Mouse (Mus musculus): ENCODE results near the gene Sap30bp. TPM values are rescaled to one million over a fixed set of nuclear protein-coding genes. Genes with fewer than 3 reads are reported as not detected.

Gene Sap30bp
- total and polyA plus RNA-seq, 3 experiments, result 49.1 to 69.2 TPM; not detected in 1

GRCm38 (mm10) chr11:115945247-115945646 is 12.2 kb downstream of the Sap30bp start:
- no peak overlapping the region for H3K9ac ChIP-seq (ENCODE audit: control insufficient read depth, low read depth, low read length, poor library complexity, severe bottlenecking)
- peaks cover 0 to 2% of the 10 kb centered on the region in 2 experiments; a peak in 1 of 4 replicates for H3K36me3 ChIP-seq (ENCODE audit: control insufficient read depth in 1 of 2, insufficient read depth in 2 of 2, low read length in 2 of 2)
- H3K4me3 ChIP-seq (ENCODE audit: control insufficient read depth in 1 of 2, insufficient read depth in 1 of 2, low read depth in 2 of 2, low read length in 2 of 2), result no peak overlapping the region
- H3K27ac ChIP-seq (ENCODE audit: control insufficient read depth, low read depth, low read length), result no peak overlapping the region
- no peaks in the 10 kb centered on the region for H3K27me3 ChIP-seq (ENCODE audit: control insufficient read depth in 1 of 2, insufficient read depth in 2 of 2, low read length in 2 of 2)
- TF ChIP-seq USF1 (IDR thresholded peaks at IDR 0.05; ENCODE audit: low read depth, low read length) (no peak), E2F4 (IDR thresholded peaks at IDR 0.05; ENCODE audit: borderline replicate concordance, low read depth, low read length) (no peak), UBTF (IDR thresholded peaks at IDR 0.05; ENCODE audit: borderline replicate concordance, insufficient read depth, low read depth, low read length) (no peak), POLR2AphosphoS5 (IDR thresholded peaks at IDR 0.05; ENCODE audit: borderline replicate concordance, low read depth, low read length) (no peak), ZC3H11A (IDR thresholded peaks at IDR 0.05; ENCODE audit: low read depth, low read length) (no peak), KAT2A (conservative IDR thresholded peaks at IDR 0.05; ENCODE audit: low read depth, low read length) (no peak), ETS1 (IDR thresholded peaks at IDR 0.05; ENCODE audit: low read depth, low read length) (no peak)
- H3K79me2 ChIP-seq (ENCODE audit: control insufficient read depth, insufficient read depth, low read length, poor library complexity), result no peaks in the 10 kb centered on the region
- no peak for DNase-seq (ENCODE audit: low read depth, low spot score)
- no peaks in the 10 kb centered on the region for H3K4me1 ChIP-seq (ENCODE audit: control insufficient read depth in 1 of 2, insufficient read depth in 2 of 2, low read length in 2 of 2)
- H3K9me3 ChIP-seq (replicated peaks; ENCODE audit: insufficient read depth, low read length), result no peaks in the 10 kb centered on the region

- DNase-seq (ENCODE audit: low read depth, low spot score), result no peak
- no peak overlapping the region for H3K4me3 ChIP-seq (ENCODE audit: control insufficient read depth in 1 of 2, insufficient read depth in 1 of 2, low read depth in 2 of 2, low read length in 2 of 2)
- no peaks in the 10 kb centered on the region for H3K79me2 ChIP-seq (ENCODE audit: control insufficient read depth, insufficient read depth, low read length, poor library complexity)
- H3K27me3 ChIP-seq (ENCODE audit: control insufficient read depth in 1 of 2, insufficient read depth in 2 of 2, low read length in 2 of 2), result no peaks in the 10 kb centered on the region
- H3K4me1 ChIP-seq (ENCODE audit: control insufficient read depth in 1 of 2, insufficient read depth in 2 of 2, low read length in 2 of 2), result no peaks in the 10 kb centered on the region
- peaks cover 0 to 2% of the 10 kb centered on the region in 2 experiments; a peak in 1 of 4 replicates for H3K36me3 ChIP-seq (ENCODE audit: control insufficient read depth in 1 of 2, insufficient read depth in 2 of 2, low read length in 2 of 2)
- H3K27ac ChIP-seq (ENCODE audit: control insufficient read depth, low read depth, low read length), result no peak overlapping the region
- no peak overlapping the region for H3K9ac ChIP-seq (ENCODE audit: control insufficient read depth, low read depth, low read length, poor library complexity, severe bottlenecking)
- H3K9me3 ChIP-seq (replicated peaks; ENCODE audit: insufficient read depth, low read length), result no peaks in the 10 kb centered on the region
- no peak for TF ChIP-seq GATA1 (IDR thresholded peaks at IDR 0.05; ENCODE audit: low read depth, low read length)
- no peak for TF ChIP-seq TCF12 (IDR thresholded peaks at IDR 0.05; ENCODE audit: low read depth, low read length)
- no peak for TF ChIP-seq JUND (IDR thresholded peaks at IDR 0.05; ENCODE audit: low read depth, low read length)
- no peak for TF ChIP-seq SIN3A (IDR thresholded peaks at IDR 0.05; ENCODE audit: low read length)
- no peak for TF ChIP-seq TAL1 (IDR thresholded peaks at IDR 0.05; ENCODE audit: low read length)
- TF ChIP-seq MAZ (IDR thresholded peaks at IDR 0.05; ENCODE audit: low read depth, low read length), result no peak
- TF ChIP-seq CHD1 (IDR thresholded peaks at IDR 0.05; ENCODE audit: low read depth, low read length), result no peak
- TF ChIP-seq MAX (IDR thresholded peaks at IDR 0.05; ENCODE audit: low read length), result no peak
- no peak for TF ChIP-seq USF2 (IDR thresholded peaks at IDR 0.05; ENCODE audit: borderline replicate concordance in 1 of 2, insufficient read depth in 1 of 2, low read depth in 1 of 2, low read length in 2 of 2)
- TF ChIP-seq TBP (IDR thresholded peaks at IDR 0.05; ENCODE audit: low read depth, low read length), result no peak
- no peak for TF ChIP-seq RAD21 (IDR thresholded peaks at IDR 0.05; ENCODE audit: low read depth, low read length)
- no peak for TF ChIP-seq ZMIZ1 (IDR thresholded peaks at IDR 0.05; ENCODE audit: low read depth, low read length)
- no peak for TF ChIP-seq BHLHE40 (IDR thresholded peaks at IDR 0.05; ENCODE audit: borderline replicate concordance, low read depth, low read length)
- no peak for TF ChIP-seq POLR2AphosphoS2 (IDR thresholded peaks at IDR 0.05; ENCODE audit: low read length)
- no peak for TF ChIP-seq RCOR1 (IDR thresholded peaks at IDR 0.05; ENCODE audit: low read depth, low read length)
Observed at GRCm38 (mm10) chr11:115946221-115946828, 13.2 kb downstream of the Sap30bp start.

Measured in MEL (cell line).